Mouse (Mus musculus): Measurements from ENCODE around the gene Rfc4. TPM values are rescaled to one million over a fixed set of nuclear protein-coding genes. Genes with fewer than 3 reads are reported as not detected.
A peak's percentile ranks its signal among the peaks of the same experiment; 100 is the strongest.
"Not testable (repeated sequence)": the region's sequence is repeated elsewhere in the genome, so short reads cannot be mapped to it uniquely, and the experiment has no call there.

Gene Rfc4
- polyA plus RNA-seq, 1 experiment from 2014 or later: 245 TPM

- H3K27me3 ChIP-seq (ENCODE audit: control insufficient read depth, insufficient read depth, low read length); H3K9ac ChIP-seq (replicated peaks; ENCODE audit: low read length); H3K27ac ChIP-seq (replicated peaks; ENCODE audit: low read depth, low read length); H3K4me3 ChIP-seq (ENCODE audit: low read depth, low read length); ATAC-seq (replicated peaks; ENCODE audit: insufficient number of reproducible peaks, low FRiP score, low TSS enrichment, low read depth); H3K36me3 ChIP-seq (replicated peaks; ENCODE audit: control insufficient read depth, insufficient read depth, low read depth, low read length); H3K4me1 ChIP-seq (ENCODE audit: control insufficient read depth, insufficient read depth, low read length); H3K4me2 ChIP-seq (ENCODE audit: low read depth, low read length); H3K9me3 ChIP-seq (replicated peaks; ENCODE audit: control insufficient read depth, low read length); DNase-seq (ENCODE audit: low spot score): not testable (repeated sequence)
- WGBS: 85% methylated on average over 1 of the region's 1 CpGs
Measured at GRCm38 (mm10) chr16:23088491-23088890, 39.0 kb downstream of the Rfc4 start.

DNA sequence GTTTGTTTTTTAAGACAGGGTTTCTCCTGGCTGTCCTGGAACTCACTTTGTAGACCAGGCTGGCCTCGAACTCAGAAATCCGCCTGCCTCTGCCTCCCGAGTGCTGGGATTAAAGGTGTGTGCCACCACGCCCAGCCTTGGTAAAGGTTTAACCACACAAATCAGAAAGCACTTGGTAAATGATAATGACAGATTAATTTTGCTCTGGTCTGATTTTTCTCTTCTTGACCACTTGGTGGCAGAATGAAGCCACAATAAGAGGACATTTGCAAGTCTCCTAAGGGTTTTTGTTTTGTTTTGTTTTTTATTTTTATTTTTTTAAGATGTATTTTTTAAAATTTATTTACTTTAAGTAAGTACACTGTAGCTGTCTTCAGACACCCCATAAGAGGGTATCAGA, 39.8 kb downstream of the Rfc4 start:
- H3K4me2 ChIP-seq (ENCODE audit: low read depth, low read length); H3K27me3 ChIP-seq (ENCODE audit: control insufficient read depth, insufficient read depth, low read length); ATAC-seq (replicated peaks; ENCODE audit: insufficient number of reproducible peaks, low FRiP score, low TSS enrichment, low read depth); H3K27ac ChIP-seq (replicated peaks; ENCODE audit: low read depth, low read length); H3K9me3 ChIP-seq (replicated peaks; ENCODE audit: control insufficient read depth, low read length); H3K9ac ChIP-seq (replicated peaks; ENCODE audit: low read length); H3K4me1 ChIP-seq (ENCODE audit: control insufficient read depth, insufficient read depth, low read length); H3K36me3 ChIP-seq (replicated peaks; ENCODE audit: control insufficient read depth, insufficient read depth, low read depth, low read length); H3K4me3 ChIP-seq (ENCODE audit: low read depth, low read length): not testable (repeated sequence)
- WGBS: 54% methylated on average over 4 of the region's 4 CpGs
- DNase-seq (ENCODE audit: low spot score): peak; percentile 46

DNA sequence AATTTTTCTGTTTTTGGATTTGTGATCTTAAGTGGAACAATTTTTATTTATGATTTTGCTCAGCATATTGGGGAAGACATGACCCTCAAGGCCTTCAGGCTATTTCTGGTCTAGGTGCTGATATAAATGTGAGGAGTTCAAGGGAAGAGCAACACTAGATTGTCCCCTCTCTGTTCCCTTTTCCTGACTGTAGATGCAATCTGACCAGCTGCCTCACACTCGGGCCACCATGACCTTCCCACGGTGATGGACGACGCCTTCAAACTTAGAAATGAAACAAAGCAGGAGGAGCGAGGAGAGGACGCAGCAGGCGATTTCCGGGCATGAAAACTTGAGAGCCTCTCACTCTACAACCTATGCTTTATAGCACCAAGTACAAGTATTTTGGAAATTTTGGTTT, 40.4 kb downstream of the Rfc4 start:
- H3K4me3 ChIP-seq (ENCODE audit: low read depth, low read length); H3K9me3 ChIP-seq (replicated peaks; ENCODE audit: control insufficient read depth, low read length); H3K27ac ChIP-seq (replicated peaks; ENCODE audit: low read depth, low read length); H3K27me3 ChIP-seq (ENCODE audit: control insufficient read depth, insufficient read depth, low read length); ATAC-seq (replicated peaks; ENCODE audit: insufficient number of reproducible peaks, low FRiP score, low TSS enrichment, low read depth); H3K4me1 ChIP-seq (ENCODE audit: control insufficient read depth, insufficient read depth, low read length); DNase-seq (ENCODE audit: low spot score); H3K36me3 ChIP-seq (replicated peaks; ENCODE audit: control insufficient read depth, insufficient read depth, low read depth, low read length); H3K9ac ChIP-seq (replicated peaks; ENCODE audit: low read length); H3K4me2 ChIP-seq (ENCODE audit: low read depth, low read length): not testable (repeated sequence)
- 81% methylated on average over 8 of the region's 8 CpGs for WGBS

DNA sequence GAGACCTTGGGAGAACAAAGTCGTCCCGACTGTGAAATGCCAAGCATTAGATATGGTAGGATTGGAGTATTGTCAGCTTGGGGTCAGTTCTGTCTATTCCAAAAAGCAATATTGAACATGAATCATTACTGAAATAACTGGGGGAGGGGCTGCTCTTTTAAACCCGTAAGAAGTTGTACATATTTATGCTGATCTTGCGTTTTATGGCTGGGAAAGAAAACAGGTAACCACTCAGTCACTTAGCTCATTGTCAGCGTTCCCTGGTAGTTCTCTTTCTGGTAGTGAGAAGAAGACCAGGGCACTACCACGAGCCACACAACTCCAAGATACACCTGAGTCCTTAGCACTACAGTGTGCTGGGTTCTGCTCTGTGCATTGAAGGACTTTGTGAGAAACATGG, 50.0 kb downstream of the Rfc4 start:
- not testable (repeated sequence) for H3K9ac ChIP-seq (replicated peaks; ENCODE audit: low read length); DNase-seq (ENCODE audit: low spot score); H3K4me1 ChIP-seq (ENCODE audit: control insufficient read depth, insufficient read depth, low read length); H3K27ac ChIP-seq (replicated peaks; ENCODE audit: low read depth, low read length); ATAC-seq (replicated peaks; ENCODE audit: insufficient number of reproducible peaks, low FRiP score, low TSS enrichment, low read depth); H3K27me3 ChIP-seq (ENCODE audit: control insufficient read depth, insufficient read depth, low read length); H3K4me3 ChIP-seq (ENCODE audit: low read depth, low read length); H3K9me3 ChIP-seq (replicated peaks; ENCODE audit: control insufficient read depth, low read length); H3K4me2 ChIP-seq (ENCODE audit: low read depth, low read length); H3K36me3 ChIP-seq (replicated peaks; ENCODE audit: control insufficient read depth, insufficient read depth, low read depth, low read length)
- 85% methylated on average over 6 of the region's 6 CpGs for WGBS

Small RNA genes within 50 kb of the gene (microRNA-seq; reads per million reads assigned to microRNA genes)
- 1.4 reads per million for gene Gm49346 (ENCODE audit: borderline number of aligned reads)

Other genes starting within 250 kb of the Rfc4 start
- gene Ahsg, start 236.5 kb downstream of the Rfc4 start, polyA plus RNA-seq (2014; fragmentation: Nextera tagmentation; extraction: Ambion mirVana): 0.17 TPM in 1 of 2 replicates, not detected in the other
- 0.25 TPM in 1 of 2 replicates, not detected in the other for gene Fetub, start 209.4 kb downstream of the Rfc4 start, polyA plus RNA-seq (2014; fragmentation: Nextera tagmentation; extraction: Ambion mirVana)
- not detected in 2 replicates for gene Hrg, start 176.7 kb downstream of the Rfc4 start, polyA plus RNA-seq (2014; fragmentation: Nextera tagmentation; extraction: Ambion mirVana)
- gene Kng2, start 98.3 kb downstream of the Rfc4 start, polyA plus RNA-seq (2014; fragmentation: Nextera tagmentation; extraction: Ambion mirVana): not detected in 2 replicates
- gene Kng1, start 69.9 kb downstream of the Rfc4 start, polyA plus RNA-seq (2014; fragmentation: Nextera tagmentation; extraction: Ambion mirVana): not detected in 2 replicates
- 278 and 280 TPM in 2 replicates for gene Eif4a2, start 20.3 kb downstream of the Rfc4 start, polyA plus RNA-seq (2014; fragmentation: Nextera tagmentation; extraction: Ambion mirVana)
- 0.17 TPM in 1 of 2 replicates, not detected in the other for gene Adipoq, start 18.8 kb upstream of the Rfc4 start, polyA plus RNA-seq (2014; fragmentation: Nextera tagmentation; extraction: Ambion mirVana)
- 34.9 and 36.6 TPM in 2 replicates for gene St6gal1, start 97.0 kb upstream of the Rfc4 start, polyA plus RNA-seq (2014; fragmentation: Nextera tagmentation; extraction: Ambion mirVana)

Measured in embryonic facial prominence, embryonic 11.5 days (tissue).